Mouse (Mus musculus) embryonic facial prominence, embryonic 11.5 days (tissue): ENCODE results near the gene Pcyt2. TPM values are rescaled to one million over a fixed set of nuclear protein-coding genes. Genes with fewer than 3 reads are reported as not detected.

Experiments used
- ATAC-seq: fragments of 200-750 bp; cut with Nextera tagmentation; replicated peaks from 2 replicates; pipeline ENCODE4 v1.8.0; 2017; ENCODE audit warnings: low read depth; ENCODE audit not compliant: insufficient number of reproducible peaks, low FRiP score, low TSS enrichment
- DNase-seq: peaks from one replicate; pipeline ENCODE4 v3.0.0-alpha.2; 2015; ENCODE audit warnings: low spot score
- H3K27ac ChIP-seq: fragments of 300-500 bp; sonication (generic); replicated peaks from 2 replicates; pipeline ENCODE4 v1.5.1; 2014; ENCODE audit warnings: mild to moderate bottlenecking, low read depth, low read length, control low read depth
- H3K27me3 ChIP-seq: fragments of 300-500 bp; sonication (generic); 2 replicates; pipeline ENCODE4 v1.6.1; 2014; ENCODE audit warnings: mild to moderate bottlenecking, low read length, moderate library complexity, mixed read lengths; ENCODE audit not compliant: control insufficient read depth, insufficient read depth
- H3K36me3 ChIP-seq: fragments of 300-500 bp; sonication (generic); replicated peaks from 2 replicates; pipeline ENCODE4 v1.6.1; 2014; ENCODE audit warnings: low read depth, mild to moderate bottlenecking, low read length, moderate library complexity, mixed read lengths; ENCODE audit not compliant: control insufficient read depth, insufficient read depth
- H3K4me1 ChIP-seq: fragments of 300-500 bp; sonication (generic); 2 replicates; pipeline ENCODE4 v1.6.1; 2014; ENCODE audit warnings: low read length, mixed read lengths; ENCODE audit not compliant: control insufficient read depth, insufficient read depth
- H3K4me2 ChIP-seq: fragments of 300-500 bp; sonication (generic); 2 replicates; pipeline ENCODE4 v1.6.1; 2014; ENCODE audit warnings: low read depth, mild to moderate bottlenecking, control low read depth, low read length, moderate library complexity
- H3K4me3 ChIP-seq: fragments of 300-500 bp; sonication (generic); 2 replicates; pipeline ENCODE4 v1.5.1; 2014; ENCODE audit warnings: low read depth, low read length, control low read depth
- H3K9ac ChIP-seq: fragments of 300-500 bp; sonication (generic); replicated peaks from 2 replicates; pipeline ENCODE4 v1.6.1; 2014; ENCODE audit warnings: mild to moderate bottlenecking, control low read depth, low read length
- H3K9me3 ChIP-seq: fragments of 300-500 bp; sonication (generic); replicated peaks from 2 replicates; pipeline ENCODE4 v1.6.1; 2016; ENCODE audit warnings: mild to moderate bottlenecking, low read length, inconsistent platforms, mixed read lengths; ENCODE audit not compliant: control insufficient read depth
- WGBS: fragments of 180-500 bp; shearing (Covaris S2); extraction: QIAGEN DNeasy Blood & Tissue Kit; methylation state at CpG from one replicate; pipeline ENCODE4 v1.1.7; 2014; 5-methylcytosine and 5-hydroxymethylcytosine counted together
- polyA plus RNA-seq: library from polyadenylated mRNA; unstranded; fragments of >200 nt; fragmentation: Nextera tagmentation; extraction: Ambion mirVana; gene quantifications from 2 replicates; pipeline ENCODE4 v1.2.1, GENCODE M21; 2014

Pcyt2 gene
- polyA plus RNA-seq, 1 experiment from 2014 or later = 75.3 TPM

DNA sequence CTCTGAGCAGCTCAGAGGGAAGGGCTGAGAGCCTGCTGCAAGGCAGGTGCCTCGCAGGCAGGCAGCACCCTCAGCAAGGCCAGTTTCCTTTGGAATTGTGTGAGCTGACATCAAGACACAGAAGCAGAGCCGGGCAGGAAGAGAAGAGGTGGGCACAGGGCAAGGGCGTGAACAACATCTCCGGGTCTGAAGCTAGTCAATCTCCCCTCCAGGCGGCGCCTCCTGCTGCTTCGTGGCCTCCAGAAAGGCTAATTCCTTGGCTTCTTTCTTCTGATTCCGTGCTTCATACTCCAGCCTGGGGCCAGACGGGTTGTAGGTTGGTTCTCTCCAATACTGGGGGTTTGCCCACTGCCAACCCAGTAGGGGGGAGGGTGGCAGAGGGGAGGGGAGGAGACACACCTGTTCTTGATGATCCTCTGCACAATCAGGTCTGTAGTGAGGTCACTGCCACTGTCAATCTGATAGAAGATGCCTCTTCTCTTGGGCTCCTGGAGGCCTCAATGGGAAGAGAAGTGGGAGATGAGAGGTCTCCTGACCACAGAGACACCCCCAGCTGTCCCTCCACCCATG lies 7.2 kb downstream of the Pcyt2 start:
- no peak overlapping the region for H3K27ac ChIP-seq
- no peaks in the 10 kb centered on the region for H3K9me3 ChIP-seq
- no peak for ATAC-seq
- no peak overlapping the region for H3K9ac ChIP-seq
- peaks cover 9% of the 10 kb centered on the region for H3K36me3 ChIP-seq
- no peak overlapping the region for H3K4me2 ChIP-seq
- H3K27me3 ChIP-seq = peaks cover 3% of the 10 kb centered on the region; the same call in 1 of the 2 replicates
- H3K4me1 ChIP-seq = peaks cover 5% of the 10 kb centered on the region
- 80% methylated on average over 9 of the region's 9 CpGs for WGBS
- no peak overlapping the region for H3K4me3 ChIP-seq
- DNase-seq = no peak

DNA sequence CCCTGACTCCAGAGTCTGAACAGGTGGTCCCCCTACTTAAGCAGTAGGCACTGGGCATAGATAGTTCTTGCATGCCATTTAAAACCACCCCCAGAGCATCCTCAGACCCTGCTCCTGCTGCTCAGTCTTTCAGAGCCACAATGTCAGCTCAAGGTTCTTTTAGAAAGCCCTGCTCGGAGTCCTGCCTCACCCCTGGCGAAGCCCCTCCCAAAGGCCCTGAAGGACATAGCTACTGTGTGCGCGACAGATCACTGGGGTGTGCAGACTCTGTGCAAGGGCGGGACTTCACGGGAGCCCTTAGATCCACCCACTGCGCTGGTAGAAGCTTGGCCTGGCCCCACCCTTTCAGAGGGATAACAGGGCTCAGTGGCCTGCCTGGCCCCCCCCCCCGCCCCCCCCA lies 8.5 kb downstream of the Pcyt2 start:
- no peak overlapping the region for H3K4me3 ChIP-seq
- ATAC-seq (peak; percentile 49; the same call in 1 of the 2 replicates), DNase-seq (no peak)
- peaks cover 3% of the 10 kb centered on the region; the same call in 1 of the 2 replicates for H3K27me3 ChIP-seq
- H3K4me2 ChIP-seq = no peak overlapping the region
- no peak overlapping the region for H3K27ac ChIP-seq
- no peak overlapping the region for H3K9ac ChIP-seq
- H3K36me3 ChIP-seq = peaks cover 5% of the 10 kb centered on the region; the same call in 1 of the 2 replicates
- 45% methylated on average over 7 of the region's 8 CpGs for WGBS
- no peaks in the 10 kb centered on the region for H3K9me3 ChIP-seq
- H3K4me1 ChIP-seq = peaks cover 5% of the 10 kb centered on the region

DNA sequence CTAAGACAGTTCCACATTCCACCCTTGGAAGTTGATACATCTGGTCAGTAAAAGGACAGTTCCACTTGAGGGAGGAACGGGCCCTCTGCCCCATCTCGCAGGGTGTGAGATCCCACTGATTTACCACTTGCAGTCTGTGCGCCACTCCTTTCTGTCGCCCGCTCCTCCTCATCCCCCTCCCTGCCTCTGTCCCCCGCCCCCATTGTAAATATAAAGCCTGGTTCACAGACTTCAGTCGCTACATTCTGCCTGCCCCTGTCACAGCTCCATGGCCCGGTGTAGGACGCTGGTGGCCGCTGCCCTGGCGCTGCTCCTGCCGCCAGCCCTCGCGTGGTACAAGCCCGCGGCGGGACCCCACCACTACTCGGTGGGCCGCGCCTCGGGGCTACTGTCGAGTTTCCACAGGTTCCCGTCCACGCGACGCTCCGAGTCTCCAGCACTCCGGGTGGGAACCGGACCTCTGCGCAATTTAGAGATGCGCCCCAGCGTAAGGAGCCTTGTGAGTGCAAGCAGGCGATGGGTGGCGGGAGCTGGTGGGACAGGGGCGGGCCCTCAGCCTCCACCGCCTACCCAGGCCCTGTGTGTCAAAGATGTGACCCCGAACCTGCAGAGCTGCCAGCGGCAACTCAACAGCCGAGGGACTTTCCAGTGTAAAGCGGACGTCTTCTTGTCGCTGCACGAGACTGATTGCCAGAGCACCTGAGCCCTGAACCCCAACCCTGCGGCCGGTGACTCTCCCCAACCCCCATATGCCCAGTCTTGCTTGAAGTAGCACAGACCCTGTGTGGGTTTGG lies 9.3 kb downstream of the Pcyt2 start, which contains the start of gene Npb:
TSS of gene Npb (plus strand) at position 237 of the 794 bp plus-strand sequence.
- DNase-seq (peak; percentile 24), ATAC-seq (no peak)
- no peaks in the 10 kb centered on the region for H3K9me3 ChIP-seq
- peaks cover 5% of the 10 kb centered on the region; the same call in 1 of the 2 replicates for H3K36me3 ChIP-seq
- peaks cover 3% of the 10 kb centered on the region; the same call in 1 of the 2 replicates for H3K27me3 ChIP-seq
- no peak within 1 kb of the TSS for H3K27ac ChIP-seq
- H3K4me1 ChIP-seq = peaks cover 5% of the 10 kb centered on the region
- peak within 1 kb of the TSS; percentile 51 for H3K9ac ChIP-seq
- whole genome bisulfite sequencing = 6% methylated on average over 45 of the region's 45 CpGs
- peak within 1 kb of the TSS; percentile 18 for H3K4me3 ChIP-seq
- H3K4me2 ChIP-seq = peak within 1 kb of the TSS; percentile 53

DNA sequence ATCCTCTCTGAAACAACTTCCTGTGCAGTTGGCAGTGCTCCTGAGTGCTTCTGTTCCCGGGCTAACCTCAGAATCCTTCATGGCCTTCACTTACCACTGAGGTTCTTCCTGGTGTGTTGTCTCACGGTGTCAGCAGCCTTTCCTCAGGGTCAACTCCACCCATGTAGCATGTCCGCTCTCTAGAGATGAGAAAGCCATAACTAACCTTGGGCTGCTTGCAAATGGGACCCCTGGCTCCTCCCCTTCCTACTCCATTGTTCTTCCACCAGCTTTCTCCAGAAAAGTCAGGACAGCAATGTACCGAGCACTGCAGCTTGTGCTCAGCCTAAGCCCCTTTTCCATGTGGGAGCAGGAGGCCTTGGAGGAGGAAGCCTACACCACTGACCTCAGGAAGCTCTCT lies 11.0 kb downstream of the Pcyt2 start:
- Histone ChIP-seq H3K4me3 (no peak overlapping the region), H3K4me2 (no peak overlapping the region), H3K9ac (no peak overlapping the region), H3K27ac (no peak overlapping the region), H3K36me3 (no peaks in the 10 kb centered on the region; the same call in 1 of the 2 replicates), H3K27me3 (peaks cover 3% of the 10 kb centered on the region; the same call in 1 of the 2 replicates), H3K4me1 (peaks cover 5% of the 10 kb centered on the region), H3K9me3 (no peaks in the 10 kb centered on the region)
- ATAC-seq (no peak), DNase-seq (no peak)
- WGBS = 78% methylated on average over 4 of the region's 4 CpGs

DNA sequence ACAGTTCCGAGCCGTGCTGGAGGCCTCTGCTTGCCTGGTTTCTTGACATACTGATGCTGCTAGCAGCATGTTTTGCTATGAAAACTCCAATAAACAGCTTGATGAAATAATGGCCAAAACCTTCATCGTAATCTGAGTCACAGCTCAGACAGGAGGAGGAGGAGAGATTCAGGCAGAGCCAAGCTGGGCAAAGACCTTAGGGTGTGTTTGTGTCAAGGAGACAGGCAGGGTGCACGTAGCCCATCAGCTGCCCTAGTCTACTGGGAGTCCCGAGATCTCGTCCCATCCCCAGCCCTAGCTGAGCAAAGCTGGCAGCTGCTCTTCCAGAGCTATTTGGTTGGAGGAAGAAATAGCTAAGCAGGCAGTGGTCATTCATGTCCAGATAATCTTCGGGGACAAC lies 12.1 kb downstream of the Pcyt2 start:
- Histone ChIP-seq H3K36me3 (no peaks in the 10 kb centered on the region; the same call in 1 of the 2 replicates), H3K27ac (no peak overlapping the region), H3K4me1 (peaks cover 5% of the 10 kb centered on the region), H3K4me2 (no peak overlapping the region), H3K27me3 (peaks cover 3% of the 10 kb centered on the region; the same call in 1 of the 2 replicates), H3K9ac (no peak overlapping the region), H3K4me3 (no peak overlapping the region), H3K9me3 (no peaks in the 10 kb centered on the region)
- 95% methylated on average over 7 of the region's 7 CpGs for WGBS
- DNase-seq = no peak
- ATAC-seq = no peak

DNA sequence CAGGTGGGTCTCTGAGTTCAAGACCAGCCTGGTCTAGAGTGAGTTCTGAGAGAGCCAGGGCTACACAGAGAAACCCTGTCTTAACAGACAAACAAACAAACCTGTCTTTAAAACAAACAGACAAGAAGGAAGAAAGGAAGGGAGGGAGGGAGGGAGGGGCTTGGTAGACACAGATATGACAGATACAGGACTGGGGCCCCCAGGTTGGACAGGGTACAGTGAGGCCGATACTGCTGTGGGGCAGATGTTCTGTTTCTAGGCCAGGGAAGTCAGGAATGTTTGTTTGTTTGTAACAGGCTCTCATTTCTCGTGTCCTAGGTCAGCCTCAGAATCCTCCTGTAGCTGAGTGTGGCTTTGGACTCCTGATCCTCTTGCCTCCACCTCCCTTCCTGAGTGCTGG lies 14.2 kb downstream of the Pcyt2 start:
- Histone ChIP-seq H3K36me3 (no peaks in the 10 kb centered on the region; the same call in 1 of the 2 replicates), H3K4me3 (no peak overlapping the region), H3K4me2 (no peak overlapping the region), H3K27ac (no peak overlapping the region), H3K9ac (no peak overlapping the region), H3K27me3 (peaks cover 3% of the 10 kb centered on the region; the same call in 1 of the 2 replicates), H3K9me3 (no peaks in the 10 kb centered on the region), H3K4me1 (peaks cover 5% of the 10 kb centered on the region)
- ATAC-seq (no peak), DNase-seq (no peak)
- WGBS = 83% methylated on average over 2 of the region's 2 CpGs

DNA sequence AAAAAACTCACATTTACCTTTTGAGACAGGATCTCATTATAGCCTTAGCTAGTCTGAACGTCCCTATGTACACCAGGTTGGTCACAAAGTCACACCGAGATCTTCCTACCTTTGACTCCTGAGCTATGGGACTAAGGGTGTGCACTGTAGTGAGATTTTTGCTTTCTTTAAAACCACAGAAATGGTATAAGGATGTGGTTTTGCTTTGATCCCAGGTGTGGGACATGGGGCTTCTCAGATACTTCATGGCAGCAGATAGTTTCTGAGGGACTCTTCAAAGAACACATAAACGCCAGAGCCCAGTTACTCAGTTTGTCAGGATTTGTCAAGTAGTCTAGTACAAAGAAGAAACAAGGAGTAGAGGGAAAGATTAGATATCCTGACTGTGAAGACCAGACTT lies 17.0 kb downstream of the Pcyt2 start:
- WGBS = 94% methylated on average over 3 of the region's 3 CpGs
- Histone ChIP-seq H3K4me2 (no peak overlapping the region), H3K36me3 (no peaks in the 10 kb centered on the region; the same call in none of the 2 replicates), H3K4me1 (peaks cover 2% of the 10 kb centered on the region), H3K27me3 (no peaks in the 10 kb centered on the region), H3K27ac (no peak overlapping the region), H3K9ac (no peak overlapping the region), H3K9me3 (no peaks in the 10 kb centered on the region), H3K4me3 (no peak overlapping the region)
- ATAC-seq (no peak), DNase-seq (no peak)
